Mouse (Mus musculus): ENCODE results near the gene Ccdc102a. TPM values are rescaled to one million over a fixed set of nuclear protein-coding genes. Genes with fewer than 3 reads are reported as not detected.
A peak's percentile ranks its signal among the peaks of the same experiment; 100 is the strongest.

The Ccdc102a gene
- polyA plus RNA-seq (2017; shearing (Covaris generic)), result under 1 TPM; 0.20 to 0.57 TPM

GRCm38 (mm10) chr8:94917851-94918495 is at the start of gene Ccdc102a:
TSS of gene Ccdc102a (minus strand) at chr8:94918098.
- no peak for ATAC-seq

GRCm38 (mm10) chr8:94967554-94967953 is 49.7 kb upstream of the Ccdc102a start:
- no peak for ATAC-seq

GRCm38 (mm10) chr8:94967071-94967470 is 49.2 kb upstream of the Ccdc102a start:
- ATAC-seq, result no peak

- peak; percentile 61 for ATAC-seq
Measured at GRCm38 (mm10) chr8:94966578-94966977, 48.7 kb upstream of the Ccdc102a start.

GRCm38 (mm10) chr8:94964828-94965227 is 46.9 kb upstream of the Ccdc102a start:
- ATAC-seq, result no peak

- ATAC-seq, result no peak
Measured at GRCm38 (mm10) chr8:94962201-94962600, 44.3 kb upstream of the Ccdc102a start.

- ATAC-seq, result no peak
Measured at GRCm38 (mm10) chr8:94956078-94956574, 38.2 kb upstream of the Ccdc102a start.

- no peak for ATAC-seq
Measured at GRCm38 (mm10) chr8:94954921-94955758, 37.2 kb upstream of the Ccdc102a start.

- ATAC-seq, result no peak
Measured at GRCm38 (mm10) chr8:94954368-94954737, 36.5 kb upstream of the Ccdc102a start.

GRCm38 (mm10) chr8:94953624-94954367 is 35.9 kb upstream of the Ccdc102a start:
- no peak for ATAC-seq

- no peak for ATAC-seq
Measured at GRCm38 (mm10) chr8:94952086-94952485, 34.2 kb upstream of the Ccdc102a start.

- ATAC-seq, result no peak
Measured at GRCm38 (mm10) chr8:94950458-94950857, 32.6 kb upstream of the Ccdc102a start.

- ATAC-seq, result peak; percentile 57
Measured at GRCm38 (mm10) chr8:94950046-94950445, 32.1 kb upstream of the Ccdc102a start.

- no peak for ATAC-seq
Measured at GRCm38 (mm10) chr8:94949010-94949409, 31.1 kb upstream of the Ccdc102a start.

- no peak for ATAC-seq
Measured at GRCm38 (mm10) chr8:94948421-94948820, 30.5 kb upstream of the Ccdc102a start.

- no peak for ATAC-seq
Measured at GRCm38 (mm10) chr8:94945185-94945584, 27.3 kb upstream of the Ccdc102a start.

- no peak for ATAC-seq
Measured at GRCm38 (mm10) chr8:94942566-94942965, 24.7 kb upstream of the Ccdc102a start.

GRCm38 (mm10) chr8:94935172-94935571 is 17.3 kb upstream of the Ccdc102a start:
- ATAC-seq, result no peak

GRCm38 (mm10) chr8:94933918-94934317 is 16.0 kb upstream of the Ccdc102a start:
- ATAC-seq, result no peak

GRCm38 (mm10) chr8:94928227-94928626 is 10.3 kb upstream of the Ccdc102a start:
- no peak for ATAC-seq

- no peak for ATAC-seq
Measured at GRCm38 (mm10) chr8:94923405-94923804, 5.5 kb upstream of the Ccdc102a start, which contains the start of gene Adgrg5. TSS of gene Adgrg5 (plus strand) at chr8:94923694.

GRCm38 (mm10) chr8:94922602-94923001 is 4.7 kb upstream of the Ccdc102a start:
- no peak for ATAC-seq

GRCm38 (mm10) chr8:94922176-94922575 is 4.3 kb upstream of the Ccdc102a start:
- no peak for ATAC-seq

All from activated CD4-positive, CD25-positive, alpha-beta regulatory T cell, adult 4 months (primary cell).